Mouse (Mus musculus): Measurements from ENCODE around the gene Nfix.

- no peak for TF ChIP-seq CTCF (conservative IDR thresholded peaks at IDR 0.05; ENCODE audit: low read length)
- TF ChIP-seq POU5F1 (IDR thresholded peaks at IDR 0.05; ENCODE audit: borderline replicate concordance, low read length), result no peak
These were observed 70.2 kb downstream of the Nfix start for GRCm38 (mm10) chr8:84729921-84730362.
